Mouse (Mus musculus) liver, embryonic 13.5 days (tissue): ENCODE measurements around the gene Gm20721. TPM values are rescaled to one million over a fixed set of nuclear protein-coding genes. Genes with fewer than 3 reads are reported as not detected.
A peak's percentile ranks its signal among the peaks of the same experiment; 100 is the strongest.

Source experiments
- ATAC-seq: fragments of 200-750 bp; cut with Nextera tagmentation; 2 replicates; pipeline ENCODE4 v1.8.0; 2017; ENCODE audit warnings: low read depth, mild to moderate bottlenecking, moderate number of reproducible peaks, moderate library complexity
- DNase-seq: peaks from one replicate; pipeline ENCODE4 v3.0.0; 2022
- H3K27ac ChIP-seq: fragments of 300-500 bp; sonication (generic); 2 replicates; pipeline ENCODE4 v1.5.1; 2015; ENCODE audit warnings: moderate library complexity, mild to moderate bottlenecking, inconsistent platforms
- H3K27me3 ChIP-seq: fragments of 300-500 bp; sonication (generic); 2 replicates; pipeline ENCODE4 v1.6.1; 2015; ENCODE audit warnings: mild to moderate bottlenecking, inconsistent platforms
- H3K36me3 ChIP-seq: fragments of 300-500 bp; sonication (generic); 2 replicates; pipeline ENCODE4 v1.6.1; 2015; ENCODE audit warnings: mild to moderate bottlenecking, inconsistent platforms
- H3K4me1 ChIP-seq: fragments of 300-500 bp; sonication (generic); replicated peaks from 2 replicates; pipeline ENCODE4 v1.6.1; 2015; ENCODE audit warnings: inconsistent platforms
- H3K4me2 ChIP-seq: fragments of 300-500 bp; sonication (generic); 2 replicates; pipeline ENCODE4 v1.6.1; 2015; ENCODE audit warnings: inconsistent platforms, mild to moderate bottlenecking, moderate library complexity
- H3K4me3 ChIP-seq: fragments of 300-500 bp; sonication (generic); replicated peaks from 2 replicates; pipeline ENCODE4 v1.5.1; 2015; ENCODE audit warnings: mild to moderate bottlenecking, inconsistent platforms
- H3K9ac ChIP-seq: fragments of 300-500 bp; sonication (generic); 2 replicates; pipeline ENCODE4 v1.6.1; 2015; ENCODE audit warnings: mild to moderate bottlenecking, inconsistent platforms
- H3K9me3 ChIP-seq: fragments of 300-500 bp; sonication (generic); replicated peaks from 2 replicates; pipeline ENCODE4 v1.6.1; 2016; ENCODE audit warnings: inconsistent platforms
- WGBS: fragments of 180-500 bp; shearing (Covaris S2); methylation state at CpG from one replicate; pipeline ENCODE4 v1.1.7; 2015; ENCODE audit not compliant: insufficient replicate concordance; 5-methylcytosine and 5-hydroxymethylcytosine counted together
- polyA plus RNA-seq: library from polyadenylated mRNA; unstranded; fragments of >200 nt; fragmentation: Nextera tagmentation; extraction: Ambion mirVana; gene quantifications from 2 replicates; pipeline ENCODE4 v1.2.1, GENCODE M21; 2015

Gm20721 gene
- polyA plus RNA-seq, 1 experiment from 2014 or later: 43.2 TPM

- peak; percentile 70 for ATAC-seq
- H3K4me2 ChIP-seq: peak overlapping the region; percentile 83
- H3K4me3 ChIP-seq: peak overlapping the region; percentile 72
- peaks cover 47% of the 10 kb centered on the region for H3K27me3 ChIP-seq
- WGBS: 34% methylated on average over 29 of the region's 29 CpGs
- H3K36me3 ChIP-seq: 0 out of 2 replicates have a peak, but pooled peaks cover 17% of the 10 kb centered on the region
- H3K9me3 ChIP-seq: peaks cover 52% of the 10 kb centered on the region
- H3K9ac ChIP-seq: 0 out of 2 replicates have a peak overlapping the region, but pooled peaks have one; percentile 81
- DNase-seq: peak; percentile 61
- peak overlapping the region; percentile 68; the same call in 1 of the 2 replicates for H3K27ac ChIP-seq
- peaks cover 47% of the 10 kb centered on the region for H3K4me1 ChIP-seq
Observed at GRCm38 (mm10) chr2:174297086-174297571, 49.4 kb downstream of the Gm20721 start.

DNA sequence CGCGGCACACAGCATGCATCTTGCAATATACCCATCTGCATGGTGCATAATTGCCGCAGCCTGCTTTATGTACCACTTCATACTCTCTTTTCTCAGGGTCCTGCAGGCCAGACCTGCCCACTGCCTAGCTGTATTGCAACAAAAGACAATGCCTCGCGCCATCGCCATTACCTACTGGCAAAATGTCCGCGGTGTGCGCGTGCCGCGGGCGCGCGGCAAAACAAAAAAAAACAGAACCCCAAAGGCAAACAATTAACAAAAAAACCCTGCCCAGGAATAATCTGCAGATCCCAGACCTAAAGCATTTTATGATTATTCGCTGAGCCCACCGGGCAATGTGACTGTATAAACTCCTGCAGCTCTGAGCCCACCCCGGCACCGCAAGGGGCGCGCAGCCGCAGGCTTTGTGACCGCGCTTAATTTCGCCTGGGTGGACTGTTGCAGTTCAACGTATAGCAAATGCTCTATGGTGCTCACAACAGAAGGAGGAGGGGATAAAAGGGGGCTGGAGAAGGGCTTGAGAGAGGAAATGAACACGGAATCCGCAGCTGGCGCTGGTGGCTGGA lies 50.5 kb downstream of the Gm20721 start:
- WGBS: 48% methylated on average over 29 of the region's 29 CpGs
- Histone ChIP-seq H3K4me2 (peak overlapping the region; percentile 83), H3K4me3 (peak overlapping the region; percentile 72), H3K27ac (peak overlapping the region; percentile 68), H3K36me3 (peaks cover 26% of the 10 kb centered on the region), H3K9ac (peak overlapping the region; percentile 81), H3K27me3 (peaks cover 36% of the 10 kb centered on the region), H3K9me3 (peaks cover 52% of the 10 kb centered on the region), H3K4me1 (peaks cover 59% of the 10 kb centered on the region)
- DNase-seq: peak; percentile 28
- ATAC-seq: 0 out of 2 replicates have a peak, but pooled peaks have one; percentile 1

DNA sequence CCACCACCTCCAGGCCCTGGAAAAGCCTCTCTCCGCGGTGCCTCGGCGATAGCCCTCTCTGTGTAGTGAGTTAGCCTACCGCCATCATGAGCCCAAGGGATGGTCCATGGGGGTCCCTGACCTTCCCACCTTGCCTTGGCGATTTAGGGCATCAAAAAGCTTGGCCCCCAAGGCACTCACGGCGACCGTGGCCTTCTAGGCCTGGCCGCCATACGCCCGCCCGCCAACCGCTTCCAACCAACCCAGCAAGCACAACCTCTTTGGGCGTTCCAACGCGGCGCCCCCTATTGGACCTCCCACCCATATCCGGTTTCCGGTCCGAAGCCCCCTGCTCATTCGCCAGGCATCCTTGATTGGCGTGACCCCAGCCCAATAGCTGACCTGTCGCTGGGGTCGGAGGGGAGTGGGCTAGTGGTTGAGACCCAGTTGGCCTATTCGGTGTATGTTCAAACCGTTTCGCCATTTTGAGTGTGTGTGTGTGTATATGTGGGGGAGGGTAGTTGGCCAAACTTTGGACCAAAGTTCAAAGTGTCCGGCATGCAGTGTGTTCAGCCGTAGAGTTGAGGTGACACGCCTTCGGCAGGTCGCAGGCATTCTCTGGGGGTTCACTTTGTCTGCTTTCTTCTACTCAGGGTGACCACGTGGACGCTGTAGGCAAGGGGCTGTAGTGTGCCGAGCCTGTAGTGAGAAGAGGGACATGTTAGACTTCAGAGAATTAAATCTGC lies 51.2 kb downstream of the Gm20721 start:
- peaks cover 48% of the 10 kb centered on the region for H3K9me3 ChIP-seq
- H3K4me1 ChIP-seq: peaks cover 59% of the 10 kb centered on the region
- peaks cover 29% of the 10 kb centered on the region for H3K27me3 ChIP-seq
- H3K36me3 ChIP-seq: peaks cover 31% of the 10 kb centered on the region
- H3K9ac ChIP-seq: peak overlapping the region; percentile 81
- peak overlapping the region; percentile 83 for H3K4me2 ChIP-seq
- DNase-seq: peak; percentile 89
- H3K27ac ChIP-seq: peak overlapping the region; percentile 77
- peak; percentile 82 for ATAC-seq
- peak overlapping the region; percentile 72 for H3K4me3 ChIP-seq
- WGBS: 50% methylated on average over 36 of the region's 36 CpGs

DNA sequence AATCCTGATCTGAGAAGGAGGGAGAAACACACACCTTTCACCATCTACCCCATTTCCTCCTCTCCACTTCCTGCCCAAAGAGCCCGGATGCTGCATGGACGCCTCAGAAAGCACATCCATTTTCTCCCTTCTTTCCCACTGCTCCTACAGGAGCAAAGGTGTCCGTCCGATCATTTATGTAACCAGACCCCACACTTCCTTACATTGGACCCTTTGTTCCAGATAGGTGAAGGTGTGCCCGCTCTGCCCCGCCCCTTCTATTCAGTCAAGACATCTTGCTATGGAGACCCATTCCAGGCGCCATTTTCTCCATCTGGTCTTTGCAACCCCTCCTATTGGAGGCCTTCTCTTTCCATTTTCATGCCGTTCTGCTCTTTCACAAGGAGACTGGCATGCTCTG lies 52.1 kb downstream of the Gm20721 start:
- H3K9me3 ChIP-seq: peaks cover 39% of the 10 kb centered on the region
- ATAC-seq: no peak
- WGBS: 39% methylated on average over 8 of the region's 8 CpGs
- peak overlapping the region; percentile 83 for H3K4me2 ChIP-seq
- DNase-seq: no peak
- peak overlapping the region; percentile 72 for H3K4me3 ChIP-seq
- H3K27me3 ChIP-seq: peaks cover 21% of the 10 kb centered on the region
- H3K4me1 ChIP-seq: peaks cover 52% of the 10 kb centered on the region
- H3K9ac ChIP-seq: peak overlapping the region; percentile 81
- peak overlapping the region; percentile 77 for H3K27ac ChIP-seq
- peaks cover 31% of the 10 kb centered on the region for H3K36me3 ChIP-seq

GRCm38 (mm10) chr2:174291662-174292030 lies 54.9 kb downstream of the Gm20721 start:
- Histone ChIP-seq H3K27me3 (peaks cover 27% of the 10 kb centered on the region), H3K4me2 (peak overlapping the region; percentile 60; the same call in 1 of the 2 replicates), H3K9ac (no peak overlapping the region), H3K9me3 (peaks cover 17% of the 10 kb centered on the region; the same call in 1 of the 2 replicates), H3K4me1 (peaks cover 36% of the 10 kb centered on the region), H3K27ac (no peak overlapping the region), H3K4me3 (no peak overlapping the region; the same call in 1 of the 2 replicates), H3K36me3 (peaks cover 51% of the 10 kb centered on the region)
- ATAC-seq: no peak
- no peak for DNase-seq
- WGBS: 39% methylated on average over 2 of the region's 2 CpGs

DNA sequence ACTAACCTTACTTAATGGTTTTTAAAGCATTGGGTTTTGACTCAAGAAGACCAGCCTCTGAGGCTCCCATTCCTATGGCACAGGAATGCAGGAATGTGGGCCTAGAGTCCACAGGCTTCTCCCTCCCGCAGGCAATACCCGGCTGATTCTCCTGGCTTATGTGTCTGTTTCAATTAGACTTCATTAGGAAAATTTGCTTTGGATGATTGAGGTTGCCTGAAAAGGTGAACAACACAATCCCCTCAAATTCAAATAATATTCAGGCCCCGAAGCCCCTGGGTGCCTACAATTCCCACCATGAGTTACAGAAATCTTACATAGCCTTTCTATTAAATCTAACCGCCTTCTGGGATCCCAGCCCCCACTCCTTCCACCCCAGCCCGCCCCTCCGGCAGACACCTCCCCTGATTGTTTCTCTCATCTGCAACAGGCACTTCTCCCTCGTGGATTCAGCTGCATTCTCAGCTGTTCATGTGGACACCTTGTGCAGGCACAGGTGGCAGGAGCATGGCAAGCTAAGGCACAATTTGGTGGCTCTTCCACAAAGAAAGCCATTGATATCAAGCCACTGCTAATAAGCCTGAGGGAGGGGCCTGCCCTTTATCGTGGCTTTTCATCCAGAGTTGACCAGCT lies 55.4 kb downstream of the Gm20721 start:
- 62% methylated on average over 8 of the region's 8 CpGs for WGBS
- Histone ChIP-seq H3K4me2 (0 out of 2 replicates have a peak overlapping the region, but pooled peaks have one; percentile 60), H3K27me3 (peaks cover 32% of the 10 kb centered on the region), H3K27ac (no peak overlapping the region), H3K4me1 (peaks cover 31% of the 10 kb centered on the region), H3K9me3 (peaks cover 18% of the 10 kb centered on the region), H3K4me3 (no peak overlapping the region; the same call in 1 of the 2 replicates), H3K9ac (no peak overlapping the region), H3K36me3 (peaks cover 56% of the 10 kb centered on the region)
- DNase-seq (no peak), ATAC-seq (no peak)

- peaks cover 79% of the 10 kb centered on the region for H3K36me3 ChIP-seq
- H3K4me2 ChIP-seq: no peak overlapping the region
- no peak overlapping the region for H3K27ac ChIP-seq
- peaks cover 55% of the 10 kb centered on the region for H3K27me3 ChIP-seq
- H3K9me3 ChIP-seq: peaks cover 30% of the 10 kb centered on the region
- ATAC-seq (no peak), DNase-seq (no peak)
- WGBS: 49% methylated on average over 12 of the region's 12 CpGs
- H3K4me1 ChIP-seq: peaks cover 31% of the 10 kb centered on the region
- no peak overlapping the region for H3K9ac ChIP-seq
- no peak overlapping the region for H3K4me3 ChIP-seq
Observed at GRCm38 (mm10) chr2:174288673-174289430, 57.7 kb downstream of the Gm20721 start.

- H3K4me3 ChIP-seq: no peak overlapping the region
- no peak overlapping the region for H3K9ac ChIP-seq
- ATAC-seq (no peak), DNase-seq (no peak)
- H3K36me3 ChIP-seq: peaks cover 86% of the 10 kb centered on the region
- H3K9me3 ChIP-seq: peaks cover 30% of the 10 kb centered on the region
- no peak overlapping the region for H3K27ac ChIP-seq
- WGBS: 42% methylated on average over 7 of the region's 7 CpGs
- no peak overlapping the region for H3K4me2 ChIP-seq
- H3K4me1 ChIP-seq: peaks cover 25% of the 10 kb centered on the region
- H3K27me3 ChIP-seq: peaks cover 63% of the 10 kb centered on the region
Observed at GRCm38 (mm10) chr2:174287921-174288320, 58.6 kb downstream of the Gm20721 start.

DNA sequence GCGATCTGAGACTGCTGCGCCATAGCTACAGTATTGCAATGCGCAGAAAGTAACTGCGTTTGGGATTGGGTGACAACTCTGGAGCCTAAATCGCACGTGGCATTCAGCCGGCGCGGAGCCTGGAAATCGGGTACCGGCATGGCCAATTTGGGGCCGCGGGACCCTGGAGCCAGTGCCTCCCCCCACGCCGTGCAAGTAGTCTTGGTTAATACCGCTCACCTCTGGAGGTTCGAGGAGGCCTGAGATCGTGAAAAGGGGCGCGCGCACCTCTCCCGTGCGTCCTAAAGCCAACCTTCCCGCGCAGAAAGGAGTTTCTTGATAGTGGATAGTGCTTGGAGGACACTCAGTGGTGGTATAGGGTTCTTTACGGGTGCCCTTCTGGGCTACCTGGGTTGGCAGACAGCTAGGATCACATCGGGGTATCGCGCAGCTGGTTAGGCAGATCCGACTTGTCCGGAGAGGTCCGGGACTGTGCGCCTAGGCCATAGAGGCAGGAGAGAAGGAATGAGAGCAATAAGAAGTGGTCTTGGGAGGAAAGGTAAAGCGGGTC lies 60.5 kb downstream of the Gm20721 start:
- H3K4me2 ChIP-seq: peak overlapping the region; percentile 11; the same call in 1 of the 2 replicates
- H3K36me3 ChIP-seq: peaks cover 91% of the 10 kb centered on the region
- 0 out of 2 replicates have a peak overlapping the region, but pooled peaks have one; percentile 29 for H3K4me3 ChIP-seq
- H3K9ac ChIP-seq: no peak overlapping the region
- ATAC-seq: no peak
- WGBS: 55% methylated on average over 34 of the region's 34 CpGs
- H3K27me3 ChIP-seq: peaks cover 63% of the 10 kb centered on the region
- peaks cover 30% of the 10 kb centered on the region for H3K9me3 ChIP-seq
- no peak for DNase-seq
- H3K4me1 ChIP-seq: peaks cover 6% of the 10 kb centered on the region; the same call in 1 of the 2 replicates
- H3K27ac ChIP-seq: no peak overlapping the region

DNA sequence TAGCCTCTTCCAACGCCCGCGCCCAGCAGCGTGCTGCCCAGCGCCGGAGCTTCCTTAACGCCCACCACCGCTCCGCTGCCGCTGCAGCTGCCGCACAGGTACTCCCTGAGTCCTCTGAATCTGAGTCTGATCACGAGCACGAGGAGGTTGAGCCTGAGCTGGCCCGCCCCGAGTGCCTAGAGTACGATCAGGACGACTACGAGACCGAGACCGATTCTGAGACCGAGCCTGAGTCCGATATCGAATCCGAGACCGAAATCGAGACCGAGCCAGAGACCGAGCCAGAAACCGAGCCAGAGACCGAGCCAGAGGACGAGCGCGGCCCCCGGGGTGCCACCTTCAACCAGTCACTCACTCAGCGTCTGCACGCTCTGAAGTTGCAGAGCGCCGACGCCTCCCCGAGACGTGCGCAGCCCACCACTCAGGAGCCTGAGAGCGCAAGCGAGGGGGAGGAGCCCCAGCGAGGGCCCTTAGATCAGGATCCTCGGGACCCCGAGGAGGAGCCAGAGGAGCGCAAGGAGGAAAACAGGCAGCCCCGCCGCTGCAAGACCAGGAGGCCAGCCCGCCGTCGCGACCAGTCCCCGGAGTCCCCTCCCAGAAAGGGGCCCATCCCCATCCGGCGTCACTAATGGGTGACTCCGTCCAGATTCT lies 61.6 kb downstream of the Gm20721 start:
- DNase-seq: no peak
- H3K27ac ChIP-seq: no peak overlapping the region
- ATAC-seq: no peak
- H3K36me3 ChIP-seq: peaks cover 96% of the 10 kb centered on the region
- H3K27me3 ChIP-seq: peaks cover 63% of the 10 kb centered on the region
- peak overlapping the region; percentile 35 for H3K4me2 ChIP-seq
- WGBS: 52% methylated on average over 57 of the region's 58 CpGs
- H3K4me3 ChIP-seq: peak overlapping the region; percentile 29
- H3K4me1 ChIP-seq: peaks cover 6% of the 10 kb centered on the region; the same call in 1 of the 2 replicates
- H3K9me3 ChIP-seq: peaks cover 30% of the 10 kb centered on the region
- no peak overlapping the region for H3K9ac ChIP-seq
